Mouse (Mus musculus): ENCODE measurements around the gene Tet3.
A peak's percentile ranks its signal among the peaks of the same experiment; 100 is the strongest.
"Not testable (repeated sequence)": the region's sequence is repeated elsewhere in the genome, so short reads cannot be mapped to it uniquely, and the experiment has no call there.

Gene Tet3

GRCm38 (mm10) chr6:83373704-83374300 is 85.1 kb downstream of the Tet3 start:
- DNase-seq (ENCODE audit: low read depth, low spot score) = no peak

- no peak for DNase-seq (ENCODE audit: low read depth, low spot score)
Observed at GRCm38 (mm10) chr6:83371350-83371749, 87.5 kb downstream of the Tet3 start.

GRCm38 (mm10) chr6:83370316-83370965 is 88.4 kb downstream of the Tet3 start:
- DNase-seq (ENCODE audit: low read depth, low spot score) = no peak

GRCm38 (mm10) chr6:83363075-83363474 is 95.8 kb downstream of the Tet3 start:
- no peak for DNase-seq (ENCODE audit: low read depth, low spot score)

GRCm38 (mm10) chr6:83361523-83362248 is 97.2 kb downstream of the Tet3 start:
- no peak for DNase-seq (ENCODE audit: low read depth, low spot score)

- DNase-seq (ENCODE audit: low read depth, low spot score) = no peak
Observed at GRCm38 (mm10) chr6:83357436-83357835, 101.4 kb downstream of the Tet3 start.

GRCm38 (mm10) chr6:83356569-83357138 is 102.2 kb downstream of the Tet3 start:
- peak; percentile 60 for DNase-seq (ENCODE audit: low read depth, low spot score)

- DNase-seq (ENCODE audit: low read depth, low spot score) = no peak
Observed at GRCm38 (mm10) chr6:83354856-83355781, 103.8 kb downstream of the Tet3 start.

GRCm38 (mm10) chr6:83352666-83353410 is 106.0 kb downstream of the Tet3 start:
- peak; percentile 18 for DNase-seq (ENCODE audit: low read depth, low spot score)

- no peak for DNase-seq (ENCODE audit: low read depth, low spot score)
Observed at GRCm38 (mm10) chr6:83351490-83352160, 107.3 kb downstream of the Tet3 start.

- DNase-seq (ENCODE audit: low read depth, low spot score) = no peak
Observed at GRCm38 (mm10) chr6:83350851-83351405, 108.0 kb downstream of the Tet3 start.

GRCm38 (mm10) chr6:83350172-83350571 is 108.7 kb downstream of the Tet3 start:
- DNase-seq (ENCODE audit: low read depth, low spot score) = no peak

GRCm38 (mm10) chr6:83349274-83349958 is 109.5 kb downstream of the Tet3 start:
- peak; percentile 61 for DNase-seq (ENCODE audit: low read depth, low spot score)

- no peak for DNase-seq (ENCODE audit: low read depth, low spot score)
Observed at GRCm38 (mm10) chr6:83348873-83349272, 110.0 kb downstream of the Tet3 start, which contains the start of gene Bola3. Gene Bola3 (plus strand): TSS chr6:83349147.

- no peak for DNase-seq (ENCODE audit: low read depth, low spot score)
Observed at GRCm38 (mm10) chr6:83347916-83348315, 111.0 kb downstream of the Tet3 start.

- not testable (repeated sequence) for DNase-seq (ENCODE audit: low read depth, low spot score)
Observed at GRCm38 (mm10) chr6:83345285-83345684, 113.6 kb downstream of the Tet3 start.

GRCm38 (mm10) chr6:83342957-83343356 is 115.9 kb downstream of the Tet3 start:
- no peak for DNase-seq (ENCODE audit: low read depth, low spot score)

GRCm38 (mm10) chr6:83341387-83341786 is 117.5 kb downstream of the Tet3 start:
- no peak for DNase-seq (ENCODE audit: low read depth, low spot score)

- DNase-seq (ENCODE audit: low read depth, low spot score) = no peak
Observed at GRCm38 (mm10) chr6:83327591-83328190, 131.2 kb downstream of the Tet3 start.

Measured in retina, adult 2 months (tissue).